Mouse (Mus musculus): ENCODE measurements around the gene Ston2. TPM values are rescaled to one million over a fixed set of nuclear protein-coding genes. Genes with fewer than 3 reads are reported as not detected.

The Ston2 gene
- total and polyA plus RNA-seq, 2 experiments: 4.6 to 9.3 TPM

GRCm38 (mm10) chr12:91673141-91673540 is 115.0 kb downstream of the Ston2 start:
- Histone ChIP-seq H3K36me3 (ENCODE audit: control insufficient read depth, insufficient read depth, low read length) (no peaks in the 10 kb centered on the region), H3K27me3 (ENCODE audit: control insufficient read depth, insufficient read depth, low read length) (no peaks in the 10 kb centered on the region), H3K9ac (ENCODE audit: low read depth, low read length) (no peak overlapping the region), H3K4me1 (ENCODE audit: control insufficient read depth, insufficient read depth, low read length) (peaks cover 3% of the 10 kb centered on the region; the same call in 1 of the 2 replicates), H3K4me3 (ENCODE audit: insufficient read depth, low read depth, low read length) (no peak overlapping the region), H3K27ac (replicated peaks; ENCODE audit: insufficient read depth, low read depth, low read length) (no peak overlapping the region), H3K79me2 (ENCODE audit: control insufficient read depth, insufficient read depth, low read length) (no peaks in the 10 kb centered on the region)
- no peak for DNase-seq (ENCODE audit: extremely low read depth, low read depth, low spot score)
- TF ChIP-seq CTCF (IDR thresholded peaks at IDR 0.05; ENCODE audit: low read depth, low read length) (peak; percentile 45), POLR2A (IDR thresholded peaks at IDR 0.05; ENCODE audit: extremely low read depth, insufficient read depth, low read length) (no peak)
- WGBS: 77% methylated on average over 6 of the region's 6 CpGs

DNA sequence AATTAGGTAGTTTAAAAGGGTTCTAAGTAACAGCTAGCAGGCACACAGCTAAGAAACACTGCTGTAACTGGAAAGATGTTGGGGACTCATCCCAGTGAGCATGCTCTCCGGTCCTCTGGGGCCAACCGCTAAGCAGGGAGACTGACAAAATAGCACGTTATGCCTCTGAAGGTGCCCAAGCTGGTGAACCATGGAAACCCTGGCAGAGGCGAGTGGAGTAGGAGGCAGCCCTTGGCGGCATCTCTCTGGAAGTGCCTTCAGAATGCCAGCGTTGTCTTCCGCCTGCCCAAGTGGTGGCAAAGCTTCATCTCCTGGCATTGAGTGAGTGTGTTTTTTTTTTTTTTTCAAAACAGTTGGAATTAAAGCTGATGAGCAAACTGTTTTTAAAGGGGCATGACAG is 115.7 kb downstream of the Ston2 start:
- H3K36me3 ChIP-seq (ENCODE audit: control insufficient read depth, insufficient read depth, low read length): no peaks in the 10 kb centered on the region
- H3K79me2 ChIP-seq (ENCODE audit: control insufficient read depth, insufficient read depth, low read length): no peaks in the 10 kb centered on the region
- H3K27me3 ChIP-seq (ENCODE audit: control insufficient read depth, insufficient read depth, low read length): no peaks in the 10 kb centered on the region
- H3K27ac ChIP-seq (replicated peaks; ENCODE audit: insufficient read depth, low read depth, low read length): no peak overlapping the region
- H3K4me1 ChIP-seq (ENCODE audit: control insufficient read depth, insufficient read depth, low read length): peaks cover 3% of the 10 kb centered on the region; the same call in 1 of the 2 replicates
- no peak overlapping the region for H3K4me3 ChIP-seq (ENCODE audit: insufficient read depth, low read depth, low read length)
- H3K9ac ChIP-seq (ENCODE audit: low read depth, low read length): no peak overlapping the region
- no peak for DNase-seq (ENCODE audit: extremely low read depth, low read depth, low spot score)
- WGBS: 90% methylated on average over 7 of the region's 7 CpGs
- no peak for TF ChIP-seq POLR2A (IDR thresholded peaks at IDR 0.05; ENCODE audit: extremely low read depth, insufficient read depth, low read length)
- TF ChIP-seq CTCF (IDR thresholded peaks at IDR 0.05; ENCODE audit: low read depth, low read length): no peak

- peak; percentile 94 for DNase-seq (ENCODE audit: extremely low read depth, low read depth, low spot score)
- Histone ChIP-seq H3K4me3 (ENCODE audit: insufficient read depth, low read depth, low read length) (no peak overlapping the region), H3K27me3 (ENCODE audit: control insufficient read depth, insufficient read depth, low read length) (no peaks in the 10 kb centered on the region), H3K4me1 (ENCODE audit: control insufficient read depth, insufficient read depth, low read length) (peaks cover 10% of the 10 kb centered on the region), H3K27ac (replicated peaks; ENCODE audit: insufficient read depth, low read depth, low read length) (peak overlapping the region; percentile 42; the same call in 1 of the 2 replicates), H3K36me3 (ENCODE audit: control insufficient read depth, insufficient read depth, low read length) (no peaks in the 10 kb centered on the region), H3K9ac (ENCODE audit: low read depth, low read length) (0 out of 2 replicates have a peak overlapping the region, but pooled peaks have one; percentile 0), H3K79me2 (ENCODE audit: control insufficient read depth, insufficient read depth, low read length) (no peaks in the 10 kb centered on the region)
- WGBS: 15% methylated on average over 16 of the region's 16 CpGs
- TF ChIP-seq CTCF (IDR thresholded peaks at IDR 0.05; ENCODE audit: low read depth, low read length): no peak
- TF ChIP-seq POLR2A (IDR thresholded peaks at IDR 0.05; ENCODE audit: extremely low read depth, insufficient read depth, low read length): no peak
These were observed 119.5 kb downstream of the Ston2 start for GRCm38 (mm10) chr12:91668529-91669245.

DNA sequence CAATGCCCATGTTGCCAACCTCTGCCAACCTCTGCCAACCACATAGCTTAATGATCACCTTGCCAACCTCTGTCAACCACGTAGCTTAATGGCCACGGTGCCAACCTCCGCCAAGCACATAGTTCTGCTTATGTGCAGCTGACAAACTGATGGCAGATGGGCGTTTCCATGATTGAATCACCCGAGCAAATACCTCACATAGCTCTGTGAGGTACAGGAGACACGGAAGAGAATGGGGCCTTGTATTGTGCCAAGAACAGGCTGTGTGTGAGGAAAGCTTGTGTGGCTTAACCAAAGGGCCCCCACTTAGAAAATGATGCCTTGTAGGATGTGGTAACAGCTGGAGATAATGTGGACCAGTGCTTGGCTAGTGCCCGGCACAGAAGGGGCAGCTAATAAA is 120.4 kb downstream of the Ston2 start:
- Histone ChIP-seq H3K4me3 (ENCODE audit: insufficient read depth, low read depth, low read length) (no peak overlapping the region), H3K4me1 (ENCODE audit: control insufficient read depth, insufficient read depth, low read length) (peaks cover 10% of the 10 kb centered on the region), H3K36me3 (ENCODE audit: control insufficient read depth, insufficient read depth, low read length) (no peaks in the 10 kb centered on the region), H3K79me2 (ENCODE audit: control insufficient read depth, insufficient read depth, low read length) (no peaks in the 10 kb centered on the region), H3K27ac (replicated peaks; ENCODE audit: insufficient read depth, low read depth, low read length) (no peak overlapping the region), H3K9ac (ENCODE audit: low read depth, low read length) (no peak overlapping the region), H3K27me3 (ENCODE audit: control insufficient read depth, insufficient read depth, low read length) (no peaks in the 10 kb centered on the region)
- no peak for TF ChIP-seq CTCF (IDR thresholded peaks at IDR 0.05; ENCODE audit: low read depth, low read length)
- no peak for TF ChIP-seq POLR2A (IDR thresholded peaks at IDR 0.05; ENCODE audit: extremely low read depth, insufficient read depth, low read length)
- no peak for DNase-seq (ENCODE audit: extremely low read depth, low read depth, low spot score)
- WGBS: 69% methylated on average over 7 of the region's 7 CpGs

- TF ChIP-seq POLR2A (IDR thresholded peaks at IDR 0.05; ENCODE audit: extremely low read depth, insufficient read depth, low read length): no peak
- no peak for TF ChIP-seq CTCF (IDR thresholded peaks at IDR 0.05; ENCODE audit: low read depth, low read length)
- WGBS: 77% methylated on average over 3 of the region's 3 CpGs
These were observed 121.6 kb downstream of the Ston2 start for GRCm38 (mm10) chr12:91666607-91667006.

DNA sequence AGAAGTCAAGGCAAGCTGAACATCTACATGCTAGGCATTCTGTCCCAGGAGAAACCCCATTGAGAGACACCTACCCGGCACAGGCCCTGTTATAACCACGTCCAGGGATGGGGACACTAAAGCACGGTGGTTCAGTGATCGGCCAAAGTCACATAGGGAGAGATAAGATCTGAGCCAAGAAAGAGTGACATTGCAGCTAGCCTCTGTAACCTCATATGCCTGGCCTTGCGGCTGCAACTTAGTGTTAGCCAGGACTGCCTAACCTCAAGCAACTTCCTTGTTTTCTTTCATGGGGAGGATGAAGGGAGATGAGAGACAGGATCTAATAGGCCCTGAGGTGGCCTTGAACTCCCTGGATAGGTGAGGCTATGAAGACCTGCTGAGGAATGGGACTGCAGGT is 122.8 kb downstream of the Ston2 start:
- Histone ChIP-seq H3K36me3 (ENCODE audit: control insufficient read depth, insufficient read depth, low read length) (no peaks in the 10 kb centered on the region), H3K27me3 (ENCODE audit: control insufficient read depth, insufficient read depth, low read length) (no peaks in the 10 kb centered on the region), H3K4me3 (ENCODE audit: insufficient read depth, low read depth, low read length) (no peak overlapping the region), H3K4me1 (ENCODE audit: control insufficient read depth, insufficient read depth, low read length) (peaks cover 16% of the 10 kb centered on the region), H3K27ac (replicated peaks; ENCODE audit: insufficient read depth, low read depth, low read length) (no peak overlapping the region), H3K9ac (ENCODE audit: low read depth, low read length) (no peak overlapping the region), H3K79me2 (ENCODE audit: control insufficient read depth, insufficient read depth, low read length) (no peaks in the 10 kb centered on the region)
- TF ChIP-seq CTCF (IDR thresholded peaks at IDR 0.05; ENCODE audit: low read depth, low read length) (no peak), POLR2A (IDR thresholded peaks at IDR 0.05; ENCODE audit: extremely low read depth, insufficient read depth, low read length) (no peak)
- DNase-seq (ENCODE audit: extremely low read depth, low read depth, low spot score): peak; percentile 72
- 16% methylated on average over 5 of the region's 5 CpGs for WGBS

More at GRCm38 (mm10) chr12:91666607-91667006, 121.6 kb downstream of the Ston2 start:
- peaks cover 10% of the 10 kb centered on the region for H3K4me1 ChIP-seq (ENCODE audit: control insufficient read depth, insufficient read depth, low read length)
- H3K36me3 ChIP-seq (ENCODE audit: control insufficient read depth, insufficient read depth, low read length): no peaks in the 10 kb centered on the region
- no peak for DNase-seq (ENCODE audit: extremely low read depth, low read depth, low spot score)
- H3K4me3 ChIP-seq (ENCODE audit: insufficient read depth, low read depth, low read length): no peak overlapping the region
- H3K27me3 ChIP-seq (ENCODE audit: control insufficient read depth, insufficient read depth, low read length): no peaks in the 10 kb centered on the region
- H3K9ac ChIP-seq (ENCODE audit: low read depth, low read length): no peak overlapping the region
- H3K27ac ChIP-seq (replicated peaks; ENCODE audit: insufficient read depth, low read depth, low read length): no peak overlapping the region
- no peaks in the 10 kb centered on the region for H3K79me2 ChIP-seq (ENCODE audit: control insufficient read depth, insufficient read depth, low read length)

Measured in liver, adult 2 months (tissue).